In the genomic region with DNA sequence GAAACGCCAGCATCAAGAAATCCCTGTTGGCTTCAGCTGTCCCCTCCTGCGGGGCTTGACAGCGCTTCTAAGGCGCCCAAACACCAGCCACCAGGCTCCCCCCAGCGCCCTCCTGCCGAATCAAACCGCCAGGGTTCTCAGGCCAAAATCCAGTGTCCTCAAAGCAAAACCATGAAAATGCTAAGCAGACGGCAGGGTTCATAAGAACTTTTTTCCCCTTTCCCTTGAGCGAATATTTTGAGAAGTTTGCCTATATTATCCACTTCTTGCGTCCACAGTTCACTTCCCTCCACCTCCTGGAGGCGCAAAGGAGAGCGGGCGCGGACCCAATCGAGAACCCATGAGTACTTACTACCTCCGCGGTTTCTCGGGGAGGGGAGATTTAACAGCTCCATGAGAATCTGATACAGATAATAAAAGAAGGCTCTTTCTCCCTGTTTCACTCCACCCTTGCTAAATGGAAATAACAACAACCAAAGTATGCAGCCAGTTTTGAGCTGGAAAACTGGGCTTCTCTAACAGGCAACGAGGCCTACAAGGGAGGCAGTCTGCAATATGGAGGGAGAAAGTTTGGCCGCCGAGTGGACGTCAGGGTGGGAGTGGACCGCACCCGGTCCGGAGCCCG, we compare ENCODE assay signal across 8 mouse cellular contexts. TPM values are rescaled to one million over a fixed set of nuclear protein-coding genes. Genes with fewer than 3 reads are reported as not detected.
A peak's percentile ranks its signal among the peaks of the same experiment; 100 is the strongest.
DNase-seq lines count a peak whose midpoint lies in the region; ATAC-seq and TF ChIP-seq lines count a peak whose summit lies in the region.

No protein-coding gene starts in this region.

- peak overlapping the region; percentile 14; the same call in 1 of the 2 replicates for H3K27ac ChIP-seq in bone marrow, adult 2 months (ENCODE audit: control insufficient read depth, insufficient read depth, low read depth, low read length, poor library complexity)
- peak overlapping the region; percentile 91; the same call in 1 of the 2 replicates for H3K27ac ChIP-seq in hindbrain, embryonic 11.5 days (ENCODE audit: low read depth, low read length)
- H3K27ac ChIP-seq in left cerebral cortex, adult 2 months, result peak overlapping the region; percentile 90
- H3K27ac ChIP-seq in macrophage, result no peak overlapping the region

- peaks cover 7% of the 10 kb centered on the region; the same call in 1 of the 2 replicates for H3K27me3 ChIP-seq in G1E (ENCODE audit: insufficient read depth, low read length)
- no peaks in the 10 kb centered on the region for H3K27me3 ChIP-seq in hindbrain, embryonic 11.5 days (ENCODE audit: control insufficient read depth, insufficient read depth, low read length)

- no peak for TF ChIP-seq CTCF in G1E (IDR thresholded peaks at IDR 0.05; ENCODE audit: low read depth, low read length)
- no peak for TF ChIP-seq CTCF in bone marrow, adult 2 months (IDR thresholded peaks at IDR 0.05; ENCODE audit: control insufficient read depth, insufficient read depth, low read length)
- peak; percentile 50 for TF ChIP-seq CTCF in left cerebral cortex, adult 2 months (IDR thresholded peaks at IDR 0.05)

- WGBS in bone marrow, adult 2 months, result 1% methylated on average over 26 of the region's 26 CpGs
- WGBS in hindbrain, embryonic 11.5 days, result under 1% methylated on average over 26 of the region's 26 CpGs
- 4% methylated on average over 26 of the region's 26 CpGs for WGBS in macrophage (ENCODE audit: missing documents)

- H3K9ac ChIP-seq in hindbrain, embryonic 11.5 days (ENCODE audit: low read depth, low read length), result peak overlapping the region; percentile 74

- H3K4me3 ChIP-seq in G1E (ENCODE audit: low read depth, low read length) (peak overlapping the region; percentile 80), macrophage (ENCODE audit: inconsistent target) (peak overlapping the region; percentile 49)
- H3K4me3 ChIP-seq in bone marrow, adult 2 months (replicated peaks; ENCODE audit: control insufficient read depth, low read depth, low read length), result peak overlapping the region; percentile 61
- H3K4me3 ChIP-seq in hindbrain, embryonic 11.5 days (ENCODE audit: low read depth, low read length), result peak overlapping the region; percentile 72
- peak overlapping the region; percentile 75 for H3K4me3 ChIP-seq in left cerebral cortex, adult 2 months

- TF ChIP-seq POLR2A in bone marrow, adult 2 months (IDR thresholded peaks at IDR 0.05; ENCODE audit: borderline replicate concordance, control insufficient read depth, low read depth, low read length), result no peak

- peaks cover 17% of the 10 kb centered on the region for H3K4me1 ChIP-seq in G1E (ENCODE audit: insufficient read depth, low read depth, low read length)
- no peaks in the 10 kb centered on the region for H3K4me1 ChIP-seq in bone marrow, adult 2 months (ENCODE audit: control insufficient read depth, insufficient read depth, low read length)
- no peaks in the 10 kb centered on the region for H3K4me1 ChIP-seq in hindbrain, embryonic 11.5 days (replicated peaks; ENCODE audit: control insufficient read depth, insufficient read depth, low read length)

- H3K36me3 ChIP-seq in G1E (replicated peaks) (no peaks in the 10 kb centered on the region), macrophage (ENCODE audit: inconsistent target) (no peaks in the 10 kb centered on the region)
- H3K36me3 ChIP-seq in hindbrain, embryonic 11.5 days (ENCODE audit: control insufficient read depth, insufficient read depth, low read length), result no peaks in the 10 kb centered on the region

- peak overlapping the region; percentile 73 for H3K4me2 ChIP-seq in hindbrain, embryonic 11.5 days (replicated peaks; ENCODE audit: low read depth, low read length)

- intact Hi-C loops in left cerebral cortex, adult 2 months (cut with DNase I), result loop anchor here (5.0 kb wide), 2 partner anchors 72 to 127 kb away; no protein-coding TSS in a partner anchor

- DNase-seq in G1E (ENCODE audit: low spot score), result no peak
- peak; percentile 50 for DNase-seq in forelimb bud, embryonic 11.5 days (ENCODE audit: low read depth, low spot score)
- DNase-seq in hindbrain, embryonic 11.5 days (ENCODE audit: low spot score), result peak; percentile 67
- peak; percentile 34 to 41 for DNase-seq in left cerebral cortex, adult 2 months (ENCODE audit: extremely low spot score in 1 of 2, low spot score in 2 of 2)
- DNase-seq in right cerebral cortex, postnatal 10 days (ENCODE audit: low spot score in 2 of 2), result peak; percentile 54 to 73

- peaks cover 18% of the 10 kb centered on the region for H3K9me3 ChIP-seq in G1E (replicated peaks)
- no peaks in the 10 kb centered on the region for H3K9me3 ChIP-seq in hindbrain, embryonic 11.5 days (ENCODE audit: control insufficient read depth, low read length)

- H3K79me2 ChIP-seq in macrophage (ENCODE audit: inconsistent target), result peaks cover 21% of the 10 kb centered on the region; the same call in 1 of the 2 replicates

- ATAC-seq in G1E (ENCODE audit: extremely low read depth, insufficient number of reproducible peaks, low FRiP score, poor library complexity, severe bottlenecking), result no peak; the same call in 1 of the 2 replicates
- ATAC-seq in hindbrain, embryonic 11.5 days (ENCODE audit: low FRiP score), result no peak
- ATAC-seq in monocyte, adult 5-6 weeks (replicated peaks; ENCODE audit: insufficient number of reproducible peaks, low FRiP score, low TSS enrichment, poor library complexity, severe bottlenecking), result no peak

RNA-seq across cellular contexts. Expression of gene Gab1, which starts 1.4 kb away (rescaled TPM):
- total RNA-seq in G1E (2014; fragmentation: Nextera tagmentation), result 20.8 and 28.2 TPM in 2 replicates
- 3.9 and 4.4 TPM in 2 replicates for total RNA-seq in G1E (2017)
- polyA plus RNA-seq in G1E (2012), result 2.7 and 3.0 TPM in 2 replicates
- polyA plus RNA-seq in bone marrow, adult 2 months (2011; ENCODE audit: insufficient read depth, insufficient read length, low replicate concordance, missing spikeins), result 3.5 and 13.6 TPM in 2 replicates
- 18.1 and 20.8 TPM in 2 replicates for polyA plus RNA-seq in hindbrain, embryonic 11.5 days (2014; fragmentation: Nextera tagmentation; extraction: Ambion mirVana)
- total RNA-seq in left cerebral cortex, adult 2 months (2021), result 10 to 100 TPM; 11.4 to 13.0 TPM
- 10 to 100 TPM in 17 of 26 experiments, 1 to 10 TPM in 9; 4.1 to 52.6 (median 16.5) TPM for total RNA-seq in macrophage (2018; cell fraction: chromatin; rRNA removed)
- 10 to 100 TPM in 13 of 26 experiments, 1 to 10 TPM in 13; 1.9 to 29.4 (median 14.0) TPM for total RNA-seq in macrophage (2018; cell fraction: cytosol; rRNA removed)
- 10 to 100 TPM in 13 of 26 experiments, 1 to 10 TPM in 13; 2.8 to 52.4 (median 16.6) TPM for total RNA-seq in macrophage (2018; cell fraction: nucleus; rRNA removed)
- polyA plus RNA-seq in macrophage (2018), result 7.5 to 14.8 TPM (median 14.4 TPM) in 3 replicates
- total RNA-seq in monocyte, adult 5-6 weeks (2017), result 0.43 to 0.49 TPM in 2 of 3 replicates, not detected in the other
